Mouse (Mus musculus): ENCODE measurements around the gene Cdk7. TPM values are rescaled to one million over a fixed set of nuclear protein-coding genes. Genes with fewer than 3 reads are reported as not detected.
A peak's percentile ranks its signal among the peaks of the same experiment; 100 is the strongest.

Cdk7 gene
- total RNA-seq, 4 experiments from 2014 or later = 17.1 to 24.8 (median 19.6) TPM

- DNase-seq (ENCODE audit: low spot score) = no peak
Measured at GRCm38 (mm10) chr13:100725194-100725593, 5.5 kb downstream of the Cdk7 start.

GRCm38 (mm10) chr13:100724051-100724754, 6.5 kb downstream of the Cdk7 start:
- DNase-seq (ENCODE audit: low spot score) = no peak

- no peak for DNase-seq (ENCODE audit: low spot score)
Measured at GRCm38 (mm10) chr13:100721656-100722055, 9.1 kb downstream of the Cdk7 start.

GRCm38 (mm10) chr13:100715467-100715866, 15.3 kb downstream of the Cdk7 start:
- DNase-seq (ENCODE audit: low spot score) = no peak

- no peak for DNase-seq (ENCODE audit: low spot score)
Measured at GRCm38 (mm10) chr13:100706206-100706605, 24.5 kb downstream of the Cdk7 start.

- no peak for DNase-seq (ENCODE audit: low spot score)
Measured at GRCm38 (mm10) chr13:100703468-100703867, 27.3 kb downstream of the Cdk7 start.

GRCm38 (mm10) chr13:100698866-100699265, 31.9 kb downstream of the Cdk7 start:
- DNase-seq (ENCODE audit: low spot score) = no peak

- no peak for DNase-seq (ENCODE audit: low spot score)
Measured at GRCm38 (mm10) chr13:100697541-100697940, 33.2 kb downstream of the Cdk7 start.

GRCm38 (mm10) chr13:100687513-100687912, 43.2 kb downstream of the Cdk7 start:
- DNase-seq (ENCODE audit: low spot score) = no peak

- DNase-seq (ENCODE audit: low spot score) = no peak
Measured at GRCm38 (mm10) chr13:100684355-100684754, 46.4 kb downstream of the Cdk7 start.

- no peak for DNase-seq (ENCODE audit: low spot score)
Measured at GRCm38 (mm10) chr13:100682837-100683236, 47.9 kb downstream of the Cdk7 start.

GRCm38 (mm10) chr13:100681615-100682014, 49.1 kb downstream of the Cdk7 start:
- no peak for DNase-seq (ENCODE audit: low spot score)

- DNase-seq (ENCODE audit: low spot score) = no peak
Measured at GRCm38 (mm10) chr13:100675936-100676635, 54.7 kb downstream of the Cdk7 start.

GRCm38 (mm10) chr13:100670181-100670741, 60.5 kb downstream of the Cdk7 start:
- no peak for DNase-seq (ENCODE audit: low spot score)

- no peak for DNase-seq (ENCODE audit: low spot score)
Measured at GRCm38 (mm10) chr13:100669291-100670022, 61.3 kb downstream of the Cdk7 start, which contains the start of gene Ccdc125. Gene Ccdc125 (plus strand): TSS chr13:100669717.

GRCm38 (mm10) chr13:100659864-100660456, 70.8 kb downstream of the Cdk7 start:
- peak; percentile 40 for DNase-seq (ENCODE audit: low spot score)

- DNase-seq (ENCODE audit: low spot score) = no peak
Measured at GRCm38 (mm10) chr13:100658091-100658490, 72.6 kb downstream of the Cdk7 start.
